Mouse (Mus musculus): ENCODE measurements around the gene Pick1.
"Not testable (repeated sequence)": the region's sequence is repeated elsewhere in the genome, so short reads cannot be mapped to it uniquely, and the experiment has no call there.

The Pick1 gene

DNA sequence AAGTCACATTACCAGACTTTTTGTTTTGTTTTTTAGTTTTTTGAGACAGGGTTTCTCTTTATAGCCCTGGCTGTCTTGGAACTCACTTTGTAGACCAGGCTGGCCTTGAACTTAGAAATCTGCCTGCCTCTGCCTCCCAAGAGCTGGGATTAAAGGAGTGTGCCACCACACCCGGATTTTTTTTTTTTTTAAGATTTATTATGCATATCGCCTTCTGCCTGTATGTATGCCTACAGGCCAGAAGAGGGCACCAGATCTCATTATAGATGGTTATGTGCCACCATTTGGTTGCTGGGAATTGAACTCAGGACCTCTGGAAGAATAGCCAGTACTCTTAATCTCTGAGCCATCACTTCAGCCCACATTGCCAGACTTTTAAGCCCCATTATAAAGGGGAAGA, 3.2 kb upstream of the Pick1 start:
- DNase-seq (ENCODE audit: low spot score): not testable (repeated sequence)

GRCm38 (mm10) chr15:79235268-79235667, 6.3 kb downstream of the Pick1 start:
- DNase-seq (ENCODE audit: low spot score): no peak

- no peak for DNase-seq (ENCODE audit: low spot score)
Observed at GRCm38 (mm10) chr15:79238036-79238435, 9.1 kb downstream of the Pick1 start.

GRCm38 (mm10) chr15:79242574-79243233, 13.7 kb downstream of the Pick1 start:
- peak; percentile 35 for DNase-seq (ENCODE audit: low spot score)

- peak; percentile 96 for DNase-seq (ENCODE audit: low spot score)
Observed at GRCm38 (mm10) chr15:79243234-79244042, 14.5 kb downstream of the Pick1 start.

- DNase-seq (ENCODE audit: low spot score): no peak
Observed at GRCm38 (mm10) chr15:79244071-79244893, 15.3 kb downstream of the Pick1 start.

GRCm38 (mm10) chr15:79245321-79245720, 16.3 kb downstream of the Pick1 start:
- DNase-seq (ENCODE audit: low spot score): no peak

DNA sequence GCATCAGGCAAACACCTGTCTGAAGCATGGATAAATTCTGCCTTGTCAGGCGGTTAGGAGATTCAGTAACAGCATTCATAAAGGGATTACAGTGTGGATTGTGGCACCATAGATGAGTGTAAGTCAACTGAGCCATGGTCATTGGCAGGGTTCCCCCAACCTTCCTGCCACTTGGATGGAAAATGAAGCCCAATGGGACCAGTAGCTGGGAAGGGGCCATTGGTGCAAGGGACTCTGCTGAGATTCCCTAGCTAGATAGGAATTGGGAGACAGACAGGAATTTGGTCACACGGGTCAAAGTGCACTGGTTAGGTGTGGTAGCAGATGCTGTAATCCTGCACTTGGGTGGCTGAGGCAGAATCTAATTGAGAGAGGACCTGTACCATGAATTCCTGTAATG, 21.3 kb downstream of the Pick1 start:
- DNase-seq (ENCODE audit: low spot score): no peak

- no peak for DNase-seq (ENCODE audit: low spot score)
Observed at GRCm38 (mm10) chr15:79251168-79251567, 22.2 kb downstream of the Pick1 start.

GRCm38 (mm10) chr15:79251781-79252491, 23.0 kb downstream of the Pick1 start:
- peak; percentile 40 for DNase-seq (ENCODE audit: low spot score)

DNA sequence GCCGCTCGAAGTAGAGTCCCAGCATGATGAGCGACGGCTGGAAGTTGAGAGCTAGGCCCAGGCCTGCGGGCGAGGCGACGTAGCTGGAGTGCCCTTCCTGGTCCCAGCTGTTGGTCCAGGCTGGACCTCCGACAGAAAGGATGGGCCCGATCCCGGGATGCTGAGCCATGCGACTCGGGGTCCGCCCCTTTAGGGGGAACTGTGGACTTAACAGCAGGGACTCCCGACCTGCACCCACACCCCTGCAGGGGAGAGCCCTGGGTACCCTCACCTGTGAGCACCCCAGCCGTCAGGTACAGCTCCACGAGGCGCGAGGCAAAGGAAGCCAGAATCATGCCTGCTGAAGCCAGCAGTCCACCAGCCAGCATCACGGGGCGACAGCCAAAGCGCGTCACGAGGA, 23.6 kb downstream of the Pick1 start:
- no peak for DNase-seq (ENCODE audit: low spot score)

GRCm38 (mm10) chr15:79254661-79255060, 25.7 kb downstream of the Pick1 start, which contains the start of gene Slc16a8:
TSS of gene Slc16a8 (minus strand) at chr15:79254761.
- no peak for DNase-seq (ENCODE audit: low spot score)

GRCm38 (mm10) chr15:79258521-79258920, 29.5 kb downstream of the Pick1 start:
- no peak for DNase-seq (ENCODE audit: low spot score)

DNA sequence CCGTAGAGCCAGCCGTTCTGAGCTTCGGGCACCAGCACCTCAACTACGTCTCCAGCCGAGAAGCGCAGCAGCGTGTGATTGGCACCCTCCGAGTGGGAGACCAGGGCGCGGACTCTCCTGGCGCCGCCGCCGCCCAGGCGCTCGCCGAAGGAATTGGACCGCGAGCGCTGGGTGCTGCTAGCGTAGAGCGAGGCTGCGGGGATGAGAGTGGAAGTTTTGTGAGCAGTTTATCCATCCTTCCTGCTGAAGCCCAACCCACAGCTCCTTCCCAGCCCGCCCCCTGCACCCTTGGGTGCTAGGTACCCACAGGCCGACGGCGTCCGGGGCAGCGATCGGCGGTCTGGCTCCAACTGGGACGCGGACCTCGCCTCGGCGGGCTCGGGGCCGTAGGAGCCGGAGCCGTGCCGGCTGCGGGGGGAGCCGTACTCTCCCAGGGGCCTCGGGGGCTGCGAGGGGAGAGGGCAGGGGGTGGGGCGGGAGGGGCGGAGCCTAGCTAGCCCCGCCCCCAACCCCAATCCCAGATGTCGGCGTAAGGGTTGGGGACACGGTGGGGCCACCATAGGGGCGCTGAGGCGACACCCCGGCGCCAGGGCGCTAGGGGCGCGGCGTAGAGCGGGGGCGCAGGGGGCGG, 32.2 kb downstream of the Pick1 start:
- peak; percentile 65 for DNase-seq (ENCODE audit: low spot score)

DNA sequence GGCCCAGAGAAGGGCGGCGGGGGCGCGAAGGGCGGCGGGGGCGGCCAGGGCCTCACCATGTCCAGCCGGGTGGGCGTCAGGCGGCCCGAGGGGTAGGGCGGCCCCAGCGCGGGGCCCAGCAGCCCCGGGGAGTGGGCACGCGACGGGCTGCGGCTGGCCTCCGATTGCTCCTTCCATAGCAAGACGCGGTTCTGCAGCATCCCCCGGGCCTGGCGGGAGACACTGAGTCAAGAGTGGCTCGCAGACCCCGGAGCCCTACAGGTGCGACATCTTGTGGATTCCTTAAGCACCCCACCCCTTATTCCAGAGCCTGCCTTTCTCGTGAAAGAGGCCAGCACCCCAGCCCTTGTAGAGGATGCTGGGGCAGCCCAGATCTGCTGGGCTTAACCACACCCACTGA, 32.8 kb downstream of the Pick1 start:
- peak; percentile 24 for DNase-seq (ENCODE audit: low spot score)

DNA sequence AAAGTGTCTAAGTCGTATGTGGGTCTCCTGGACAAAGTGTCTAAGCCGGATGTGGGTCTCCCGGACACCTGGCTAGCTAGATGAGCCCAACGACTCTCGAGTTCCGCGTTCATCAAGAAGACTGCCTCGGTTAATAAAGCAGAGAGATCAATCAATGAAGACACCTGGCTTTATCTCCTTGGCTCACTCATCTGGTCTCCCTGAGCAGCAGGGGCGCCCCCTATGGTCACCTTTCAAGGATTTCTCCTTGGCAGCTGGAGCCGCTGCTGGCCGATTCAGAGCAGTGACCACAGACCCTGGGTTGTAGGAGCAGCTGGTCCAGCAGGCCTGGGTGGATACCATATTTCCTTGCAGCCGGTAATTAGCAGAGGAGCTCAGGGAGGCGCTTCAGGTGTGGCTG, 33.4 kb downstream of the Pick1 start:
- peak; percentile 77 for DNase-seq (ENCODE audit: low spot score)

- DNase-seq (ENCODE audit: low spot score): no peak
Observed at GRCm38 (mm10) chr15:79262786-79263309, 33.9 kb downstream of the Pick1 start.

- DNase-seq (ENCODE audit: low spot score): no peak
Observed at GRCm38 (mm10) chr15:79263726-79264125, 34.8 kb downstream of the Pick1 start.

DNA sequence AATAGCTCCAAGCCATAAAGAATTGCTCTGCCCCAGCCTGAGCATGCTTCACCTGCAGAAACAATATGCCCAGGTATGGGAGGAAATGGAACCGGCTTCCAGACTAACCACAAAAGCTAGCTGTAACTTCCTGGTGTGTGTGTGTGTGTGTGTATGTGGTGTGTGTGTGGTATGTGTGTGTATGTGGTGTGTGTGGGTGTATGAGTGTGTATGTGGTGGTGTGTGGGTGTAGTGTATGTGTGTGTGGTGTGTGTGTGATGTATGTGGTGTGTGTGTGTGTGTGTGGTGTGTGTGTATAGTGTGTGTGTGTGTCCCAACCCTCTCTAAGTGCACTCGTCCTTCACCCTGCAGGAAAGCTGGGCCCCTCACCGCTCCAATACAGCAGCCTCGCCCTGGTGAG, 36.4 kb downstream of the Pick1 start:
- DNase-seq (ENCODE audit: low spot score): no peak

GRCm38 (mm10) chr15:79268521-79268920, 39.5 kb downstream of the Pick1 start:
- DNase-seq (ENCODE audit: low spot score): no peak

Data from retina, embryonic 14.5 days (tissue).